Mouse (Mus musculus) kidney, postnatal 25 days (tissue): ENCODE measurements at regions not wholly inside any gene's neighbourhood (a gene's known extent, or its start where the extent isn't known, plus 50 kb on each side); places are given as distances from the start of the nearest gene placed in this dataset.
"Not testable (repeated sequence)": the region's sequence is repeated elsewhere in the genome, so short reads cannot be mapped to it uniquely, and the experiment has no call there.

Experiments used
- DNase-seq, 2 experiments: peaks; one replicate each; pipeline ENCODE4 v3.0.0; 2021; ENCODE audit warnings: mixed read lengths in 2 of 2

DNA sequence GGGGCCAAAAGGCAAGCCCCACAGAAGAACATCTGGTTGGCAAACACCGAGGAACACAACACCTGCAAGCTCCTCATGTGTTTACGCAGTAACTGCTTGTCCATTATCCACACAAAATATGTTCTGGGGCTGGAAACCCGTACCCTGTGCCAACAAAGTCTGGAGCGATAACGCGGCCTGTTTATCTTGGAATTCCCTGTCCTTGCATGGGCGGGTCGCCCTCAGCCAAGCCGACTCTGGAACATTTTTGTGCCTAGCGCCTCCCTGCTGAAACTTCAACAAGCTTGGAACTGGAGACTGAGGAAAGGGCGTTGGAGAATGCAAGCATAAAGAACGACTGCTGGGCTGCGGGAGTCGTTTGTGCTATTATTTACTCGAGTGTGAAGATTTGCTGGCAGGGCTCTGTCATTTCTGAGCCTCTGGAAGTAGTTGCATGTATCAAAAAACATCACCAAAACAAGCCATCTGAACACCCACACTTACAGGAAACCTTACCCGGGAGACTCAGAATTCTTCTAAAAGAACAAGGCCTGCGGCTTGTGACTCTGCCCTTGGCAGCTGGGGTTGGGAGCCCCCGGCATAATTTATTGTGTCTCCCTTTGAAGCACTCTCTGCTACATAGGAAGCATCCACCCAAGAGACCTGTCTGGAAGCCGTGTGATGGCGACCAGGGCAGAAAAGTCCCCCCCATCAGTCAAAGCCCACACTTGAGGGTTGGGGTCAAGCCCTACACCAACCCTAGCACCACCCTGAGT lies 338.3 kb upstream of the Rgma start:
- peak; percentile 34 to 56 for DNase-seq

GRCm38 (mm10) chr7:73037638-73038037 lies 337.7 kb upstream of the Rgma start:
- DNase-seq: no peak

DNA sequence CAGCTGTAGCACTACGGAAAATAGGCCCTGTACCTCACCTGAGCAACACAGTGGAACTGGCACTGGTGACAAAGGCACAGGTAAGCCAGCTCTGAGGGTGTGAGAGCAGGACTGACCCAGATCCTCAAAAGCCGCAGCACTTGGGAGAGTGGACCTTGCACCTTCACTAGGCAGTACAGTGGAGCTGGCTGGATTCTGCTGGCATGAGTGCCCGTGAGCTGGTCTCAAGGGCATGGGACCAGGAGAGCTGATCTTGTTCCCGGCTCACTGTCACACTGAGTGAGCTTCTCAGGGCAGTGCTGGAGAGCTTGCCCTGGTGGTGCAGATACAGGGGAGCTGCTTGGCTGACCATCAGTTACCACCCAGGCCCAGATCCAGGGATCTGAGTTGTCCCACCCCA lies 335.4 kb upstream of the Rgma start:
- DNase-seq: peak; percentile 44 to 56

GRCm38 (mm10) chr7:73044316-73044715 lies 331.0 kb upstream of the Rgma start:
- DNase-seq: no peak

DNA sequence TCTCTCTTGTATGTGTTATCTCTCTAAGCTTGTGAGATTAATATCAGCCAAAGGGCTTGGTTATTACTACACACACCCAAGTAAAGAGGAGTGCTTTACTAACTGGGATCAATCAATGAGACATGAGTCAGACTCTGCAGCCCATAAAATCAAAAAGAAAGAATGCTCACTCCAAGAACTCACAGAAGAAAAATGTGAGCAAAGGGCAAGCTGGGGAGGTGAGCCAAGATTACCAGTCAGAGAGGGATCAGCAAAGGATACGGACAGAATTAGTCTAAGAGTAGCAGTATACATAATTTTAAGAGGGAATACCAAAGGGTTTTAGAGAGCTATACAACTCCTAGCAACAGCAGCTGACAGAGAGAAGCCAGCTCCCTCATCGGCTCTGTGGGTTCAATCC lies 319.4 kb upstream of the Rgma start:
- no peak for DNase-seq

- DNase-seq: no peak
Observed at GRCm38 (mm10) chr7:73063556-73063955, 311.8 kb upstream of the Rgma start.

DNA sequence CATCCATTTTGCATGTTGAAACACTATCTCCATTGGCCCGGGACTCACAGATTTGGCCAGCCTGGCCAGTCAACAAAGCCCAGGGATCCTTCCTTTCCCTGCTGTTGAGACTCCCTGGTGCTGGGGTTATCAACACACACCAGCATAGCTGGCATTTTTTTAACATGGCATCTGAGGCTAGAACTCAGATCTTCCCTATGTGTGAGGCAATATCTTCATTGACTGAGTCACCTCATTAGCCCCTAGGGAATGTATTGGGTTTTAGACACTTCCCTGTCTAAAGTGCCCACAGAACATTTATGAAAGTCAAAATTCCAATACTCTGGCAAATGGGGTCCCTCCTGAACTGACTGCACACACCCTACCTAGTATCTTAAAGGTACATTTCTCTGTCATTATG lies 306.8 kb upstream of the Rgma start:
- DNase-seq: no peak

GRCm38 (mm10) chr7:73069352-73069751 lies 306.0 kb upstream of the Rgma start:
- no peak for DNase-seq

DNA sequence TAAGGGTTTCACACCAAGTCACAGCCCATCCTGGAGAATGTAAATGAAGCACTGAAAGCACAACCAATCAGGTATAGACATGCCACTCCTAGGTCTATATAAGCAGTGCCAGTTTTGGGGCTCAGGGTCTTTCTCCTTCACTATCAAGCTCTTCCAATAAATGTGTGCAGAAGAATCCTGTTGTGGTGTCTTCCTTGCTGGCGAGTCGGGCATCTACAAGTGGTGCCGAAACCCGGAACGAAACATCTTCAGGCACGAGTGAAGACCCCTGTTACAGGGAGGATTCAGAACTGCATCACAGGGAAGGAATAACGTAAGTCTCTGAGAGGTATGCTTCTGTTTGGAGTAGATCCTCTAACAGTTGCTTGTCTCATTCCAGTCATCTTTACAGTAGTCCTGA lies 299.9 kb upstream of the Rgma start:
- not testable (repeated sequence) for DNase-seq

DNA sequence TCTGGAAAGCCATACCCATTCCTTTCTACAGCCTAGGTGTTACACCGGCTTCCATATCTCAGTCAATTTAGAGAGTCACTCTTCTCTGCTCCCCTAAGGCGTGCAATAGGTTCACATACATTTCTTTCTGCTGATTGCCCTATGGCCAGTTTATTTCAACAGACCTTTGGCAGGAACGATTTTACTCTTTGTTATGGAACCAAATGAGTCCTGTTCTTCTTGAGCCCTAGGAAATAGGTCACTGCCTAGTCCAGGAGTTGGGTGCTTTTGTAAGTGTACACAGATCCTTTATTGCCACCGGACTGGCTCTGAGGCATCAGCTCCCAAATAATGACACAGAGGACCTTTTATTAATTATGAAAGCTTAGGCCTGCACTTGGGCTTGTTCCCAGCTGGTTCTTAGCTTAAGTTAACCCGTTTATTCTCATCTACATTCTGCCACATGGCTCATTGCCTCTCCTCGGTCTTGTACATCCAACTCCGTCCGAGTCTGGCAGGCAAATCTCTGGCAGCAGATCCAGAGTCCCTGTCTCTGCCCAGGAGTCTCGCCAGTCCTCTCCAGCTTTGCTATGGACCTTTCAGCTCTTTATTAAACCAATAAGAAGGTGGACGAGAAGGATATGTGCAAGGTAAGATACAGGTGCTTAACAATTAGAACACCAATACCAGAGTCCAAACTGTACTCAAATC lies 287.7 kb upstream of the Rgma start:
- no peak for DNase-seq

DNA sequence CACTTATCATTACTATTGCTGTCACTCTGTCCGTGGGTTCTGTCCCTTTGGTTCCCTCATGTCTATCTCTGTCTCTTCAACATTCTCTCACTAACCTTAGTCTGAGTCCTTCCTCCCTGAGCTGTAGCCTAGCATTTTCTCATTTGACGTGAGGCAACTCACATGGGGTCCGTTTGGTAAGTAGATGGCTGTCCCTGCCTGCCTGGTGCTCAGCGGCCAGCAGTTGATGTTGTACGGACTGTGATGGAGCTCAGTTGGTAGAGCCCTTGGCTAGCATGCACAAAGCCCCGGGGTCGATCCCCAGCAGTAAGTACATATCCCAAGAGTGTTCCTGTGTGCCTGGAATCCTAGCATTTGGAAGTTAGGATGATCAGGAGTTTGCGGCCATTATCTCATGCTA lies 287.0 kb upstream of the Rgma start:
- no peak for DNase-seq

GRCm38 (mm10) chr7:73091758-73092157 lies 283.6 kb upstream of the Rgma start:
- no peak for DNase-seq

GRCm38 (mm10) chr7:73094059-73094458 lies 281.2 kb upstream of the Rgma start:
- DNase-seq: peak in 1 of 2 experiments; percentile 18

DNA sequence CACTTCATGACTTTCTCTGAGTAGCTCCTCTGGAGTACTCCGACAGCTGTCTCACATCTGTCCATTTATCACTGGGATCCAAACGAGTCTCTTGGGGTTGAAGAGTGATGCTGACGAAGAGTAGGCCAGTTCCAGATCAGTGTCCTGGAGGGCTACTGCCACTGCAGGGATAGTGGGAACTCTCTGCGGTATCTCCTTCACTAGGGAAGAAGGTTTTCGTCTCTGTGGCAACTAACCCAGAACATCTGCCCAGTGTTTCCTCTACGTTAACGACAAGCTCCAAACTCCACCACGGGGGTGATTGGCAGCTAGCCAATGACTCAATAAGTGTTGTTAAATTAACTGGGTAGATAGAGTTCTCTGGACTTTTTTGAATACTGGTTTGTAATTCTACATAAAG lies 256.4 kb upstream of the Rgma start:
- peak; percentile 31 to 47 for DNase-seq

DNA sequence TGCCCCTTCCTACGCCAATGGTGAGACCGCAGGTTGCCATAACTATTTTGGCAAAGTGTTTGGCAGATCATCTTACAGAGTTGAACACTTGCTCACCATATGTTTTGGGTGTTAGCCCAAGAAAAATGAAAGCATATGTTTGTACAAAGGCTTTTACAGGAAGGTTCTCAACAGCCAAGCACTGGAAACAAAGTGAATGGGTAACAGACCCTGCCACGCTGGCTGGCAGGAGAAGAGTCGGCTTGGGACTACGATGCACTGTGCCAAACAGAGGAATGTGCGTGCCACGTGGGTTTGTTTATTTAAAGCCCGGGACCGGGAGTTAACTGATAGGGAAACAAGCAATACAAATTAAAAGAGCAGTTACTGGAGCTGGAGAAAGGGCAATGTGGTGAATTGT lies 255.0 kb upstream of the Rgma start:
- DNase-seq: no peak

DNA sequence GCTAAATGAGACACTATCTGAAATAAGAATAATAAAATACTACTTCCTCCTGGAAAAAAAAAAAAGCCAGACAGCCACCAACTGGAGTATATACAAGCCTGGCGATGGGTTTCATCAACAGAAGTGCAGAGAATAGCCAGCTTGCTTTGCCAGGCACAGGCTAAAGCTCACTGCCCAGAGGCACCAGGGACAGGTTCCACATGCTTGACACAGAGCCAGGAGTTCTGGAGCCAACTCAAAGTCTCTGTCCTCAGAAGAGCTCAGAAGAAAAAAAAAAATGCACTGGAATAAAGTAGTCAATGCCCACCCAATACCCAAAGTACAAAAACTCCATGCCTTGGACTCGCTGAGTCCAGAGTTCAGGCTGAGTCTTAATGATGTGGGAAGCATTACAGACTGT lies 250.3 kb upstream of the Rgma start:
- DNase-seq: peak; percentile 50 to 54

DNA sequence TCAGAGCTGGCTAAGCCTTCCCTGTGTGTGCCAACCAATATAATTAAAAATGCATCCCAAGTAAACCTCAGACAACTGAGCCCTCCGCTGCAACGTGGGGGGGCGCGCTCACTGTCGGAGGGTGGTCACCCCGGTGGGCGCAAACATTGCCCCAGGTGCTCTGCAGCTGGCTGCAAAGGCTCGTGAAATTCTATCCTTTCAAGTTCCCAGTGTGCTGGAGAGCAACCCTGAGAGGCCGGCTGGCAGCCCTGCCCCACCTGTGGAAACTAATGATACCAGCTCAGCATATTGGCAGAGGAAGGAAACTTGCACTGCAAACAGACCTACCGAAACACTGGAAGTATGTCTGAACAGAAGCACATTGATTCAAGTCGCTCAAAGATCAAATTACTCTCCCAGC lies 249.4 kb upstream of the Rgma start:
- no peak for DNase-seq

- DNase-seq: no peak
Observed at GRCm38 (mm10) chr7:73135786-73136185, 239.5 kb upstream of the Rgma start.

- DNase-seq: peak in 1 of 2 experiments; percentile 43
Observed at GRCm38 (mm10) chr7:73138269-73138668, 237.0 kb upstream of the Rgma start.

DNA sequence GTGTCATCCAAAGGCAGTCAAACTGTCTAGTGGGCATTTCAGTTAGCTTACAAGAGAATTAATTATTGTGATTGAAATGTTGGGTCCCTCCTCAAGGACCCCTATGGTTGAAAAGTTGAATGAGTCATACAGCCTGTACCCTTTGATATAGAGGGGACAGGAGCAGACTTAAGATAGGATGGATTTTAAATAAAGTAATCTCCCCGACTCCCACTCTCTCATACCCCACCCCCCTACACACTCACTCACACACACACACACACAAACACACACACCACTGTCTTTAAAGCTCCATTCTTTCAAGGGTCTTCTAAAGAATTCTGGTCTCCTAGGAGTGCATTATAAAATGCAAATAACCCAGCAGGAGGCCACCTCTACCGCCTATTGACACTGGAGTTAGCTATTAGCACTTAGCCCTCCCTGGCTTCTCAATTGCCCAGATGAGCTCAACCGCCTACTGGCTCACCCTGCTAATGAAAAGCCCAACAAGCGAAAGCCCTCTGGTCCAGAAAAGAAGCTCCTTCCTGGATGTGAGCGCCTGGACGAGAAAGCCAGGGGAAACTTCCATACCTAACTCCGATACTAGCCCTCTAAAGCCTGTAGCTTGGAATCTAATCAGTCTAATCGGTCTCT lies 236.3 kb upstream of the Rgma start:
- DNase-seq: no peak

- DNase-seq: no peak
Observed at GRCm38 (mm10) chr7:73139901-73140300, 235.4 kb upstream of the Rgma start.

DNA sequence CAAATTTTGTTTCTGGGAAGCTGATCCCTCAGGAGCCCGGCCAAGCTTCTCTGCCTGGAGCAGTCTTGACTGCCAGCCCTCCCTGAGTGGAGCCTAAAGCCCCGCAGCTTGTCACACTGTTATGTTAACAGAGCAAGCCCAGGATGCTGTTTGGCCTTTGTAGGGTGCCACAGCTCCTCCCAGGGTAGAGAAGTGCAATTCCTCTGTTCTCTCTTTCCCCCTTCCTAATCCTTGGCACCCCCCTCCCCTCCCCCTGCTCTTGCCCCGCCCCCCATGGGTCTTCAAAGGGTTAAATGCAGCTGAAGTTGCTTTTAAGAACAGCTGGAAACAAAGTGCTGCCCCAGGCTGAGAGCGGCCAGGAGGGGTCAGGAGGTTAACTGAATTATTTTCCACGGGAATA lies 234.1 kb upstream of the Rgma start:
- DNase-seq: no peak

DNA sequence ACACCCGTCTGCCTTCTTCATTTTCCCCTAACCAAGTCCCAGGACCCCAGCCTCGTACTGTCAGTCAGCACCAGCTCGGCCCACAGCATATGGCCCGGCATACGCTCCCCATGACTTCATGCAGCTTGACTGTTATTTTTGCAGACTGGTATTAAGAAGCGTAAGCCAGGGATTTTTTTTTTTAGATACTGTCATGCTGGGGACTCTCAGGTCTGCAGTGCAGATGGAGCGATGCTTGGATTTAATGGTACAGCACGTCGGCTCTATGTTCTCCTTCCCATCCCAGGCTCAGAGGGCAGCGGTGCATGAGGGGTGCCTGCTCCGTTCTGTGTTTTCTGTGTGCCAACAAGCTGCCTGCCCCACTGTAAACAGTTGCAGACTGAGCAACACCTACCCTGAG lies 231.4 kb upstream of the Rgma start:
- peak in 1 of 2 experiments; percentile 36 for DNase-seq

DNA sequence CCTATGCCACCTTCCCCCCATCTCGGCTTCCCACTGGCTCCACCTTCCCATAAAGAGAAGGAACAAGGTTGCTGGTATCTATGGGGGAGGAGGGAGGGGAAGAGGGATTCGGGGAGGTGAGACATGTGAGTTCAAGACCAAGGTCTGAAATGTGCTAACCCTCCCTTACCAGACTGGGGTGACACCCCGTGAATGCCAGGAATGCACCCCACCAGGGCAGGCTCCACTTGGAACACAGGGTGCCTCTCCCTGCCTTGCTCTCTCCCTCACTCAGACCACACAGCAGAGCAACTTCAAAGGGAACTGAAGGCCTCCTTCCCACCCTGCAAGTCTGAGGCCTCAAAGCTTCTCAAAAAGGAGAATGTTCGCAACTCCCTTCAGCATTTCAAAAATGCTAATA lies 230.5 kb upstream of the Rgma start:
- peak in 1 of 2 experiments; percentile 28 for DNase-seq
